Mouse (Mus musculus): Measurements from ENCODE around the gene Tex33. TPM values are rescaled to one million over a fixed set of nuclear protein-coding genes. Genes with fewer than 3 reads are reported as not detected.

Tex33 gene
- total and polyA plus RNA-seq, 3 experiments = 4.3 to 4.7 TPM; not detected in 1

GRCm38 (mm10) chr15:78382115-78382514 is 13.6 kb downstream of the Tex33 start:
- no peak for DNase-seq (ENCODE audit: low read depth, low spot score)
- H3K9ac ChIP-seq (ENCODE audit: control insufficient read depth, low read depth, low read length, poor library complexity, severe bottlenecking) = no peak overlapping the region
- H3K27ac ChIP-seq (ENCODE audit: control insufficient read depth, low read depth, low read length) = no peak overlapping the region
- H3K9me3 ChIP-seq (replicated peaks; ENCODE audit: insufficient read depth, low read length) = no peaks in the 10 kb centered on the region
- H3K4me3 ChIP-seq (ENCODE audit: control insufficient read depth in 1 of 2, insufficient read depth in 1 of 2, low read depth in 2 of 2, low read length in 2 of 2) = no peak overlapping the region
- H3K4me1 ChIP-seq (ENCODE audit: control insufficient read depth in 1 of 2, insufficient read depth in 2 of 2, low read length in 2 of 2) = peaks cover 0 to 23% of the 10 kb centered on the region in 2 experiments; a peak in 3 of 4 replicates
- no peaks in the 10 kb centered on the region; the same call in 1 of the 2 replicates for H3K79me2 ChIP-seq (ENCODE audit: control insufficient read depth, insufficient read depth, low read length, poor library complexity)
- peaks cover 0 to 3% of the 10 kb centered on the region in 2 experiments; a peak in 2 of 4 replicates for H3K36me3 ChIP-seq (ENCODE audit: control insufficient read depth in 1 of 2, insufficient read depth in 2 of 2, low read length in 2 of 2)
- TF ChIP-seq CHD1 (IDR thresholded peaks at IDR 0.05; ENCODE audit: low read depth, low read length) = no peak
- TF ChIP-seq RAD21 (IDR thresholded peaks at IDR 0.05; ENCODE audit: low read depth, low read length) = no peak
- H3K27me3 ChIP-seq (ENCODE audit: control insufficient read depth in 1 of 2, insufficient read depth in 2 of 2, low read length in 2 of 2) = no peaks in the 10 kb centered on the region

DNA sequence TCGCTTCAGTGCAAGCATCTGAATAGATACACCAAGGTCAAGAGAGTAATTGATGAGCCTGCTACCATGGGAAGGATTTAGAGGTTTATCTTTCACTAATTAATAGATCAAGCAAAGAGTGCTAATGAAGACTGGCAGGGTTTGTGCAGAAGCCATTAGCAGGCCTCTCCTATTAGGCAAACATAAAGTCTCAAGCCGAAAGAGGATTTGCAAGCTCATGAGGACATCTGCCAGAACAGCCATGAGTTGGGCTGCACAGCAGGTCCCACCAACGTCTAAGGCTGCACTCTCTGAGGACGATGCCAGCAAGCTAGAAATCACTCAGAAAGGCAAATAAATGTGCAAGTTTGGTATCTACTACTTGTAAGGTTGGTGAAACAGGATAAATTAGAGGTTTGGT is 15.0 kb downstream of the Tex33 start:
- no peak overlapping the region for H3K4me3 ChIP-seq (ENCODE audit: control insufficient read depth in 1 of 2, insufficient read depth in 1 of 2, low read depth in 2 of 2, low read length in 2 of 2)
- H3K79me2 ChIP-seq (ENCODE audit: control insufficient read depth, insufficient read depth, low read length, poor library complexity) = no peaks in the 10 kb centered on the region; the same call in 1 of the 2 replicates
- peaks cover 0 to 30% of the 10 kb centered on the region in 2 experiments; a peak in 3 of 4 replicates for H3K4me1 ChIP-seq (ENCODE audit: control insufficient read depth in 1 of 2, insufficient read depth in 2 of 2, low read length in 2 of 2)
- H3K9ac ChIP-seq (ENCODE audit: control insufficient read depth, low read depth, low read length, poor library complexity, severe bottlenecking) = no peak overlapping the region
- peaks cover 0 to 6% of the 10 kb centered on the region in 2 experiments; a peak in 2 of 4 replicates for H3K36me3 ChIP-seq (ENCODE audit: control insufficient read depth in 1 of 2, insufficient read depth in 2 of 2, low read length in 2 of 2)
- no peaks in the 10 kb centered on the region for H3K9me3 ChIP-seq (replicated peaks; ENCODE audit: insufficient read depth, low read length)
- no peak overlapping the region for H3K27ac ChIP-seq (ENCODE audit: control insufficient read depth, low read depth, low read length)
- no peak for DNase-seq (ENCODE audit: low read depth, low spot score)
- no peaks in the 10 kb centered on the region for H3K27me3 ChIP-seq (ENCODE audit: control insufficient read depth in 1 of 2, insufficient read depth in 2 of 2, low read length in 2 of 2)
- TF ChIP-seq POLR2AphosphoS2 (IDR thresholded peaks at IDR 0.05; ENCODE audit: low read length) (no peak), MAZ (IDR thresholded peaks at IDR 0.05; ENCODE audit: low read depth, low read length) (no peak), POLR2A (IDR thresholded peaks at IDR 0.05; ENCODE audit: control insufficient read depth in 1 of 2, insufficient read depth in 1 of 2, low read depth in 1 of 2, low read length in 2 of 2, poor library complexity in 1 of 2) (no peak), USF2 (IDR thresholded peaks at IDR 0.05; ENCODE audit: borderline replicate concordance in 1 of 2, insufficient read depth in 1 of 2, low read depth in 1 of 2, low read length in 2 of 2) (no peak), RAD21 (IDR thresholded peaks at IDR 0.05; ENCODE audit: low read depth, low read length) (no peak), POLR2AphosphoS5 (IDR thresholded peaks at IDR 0.05; ENCODE audit: borderline replicate concordance, low read depth, low read length) (no peak), NELFE (IDR thresholded peaks at IDR 0.05; ENCODE audit: low read depth, low read length) (no peak), BHLHE40 (IDR thresholded peaks at IDR 0.05; ENCODE audit: borderline replicate concordance, low read depth, low read length) (no peak), NRF1 (IDR thresholded peaks at IDR 0.05; ENCODE audit: insufficient read depth, low read depth, low read length, poor library complexity, severe bottlenecking) (no peak)

GRCm38 (mm10) chr15:78380208-78380607 is 15.5 kb downstream of the Tex33 start:
- Histone ChIP-seq H3K9me3 (replicated peaks; ENCODE audit: insufficient read depth, low read length) (no peaks in the 10 kb centered on the region), H3K4me1 (ENCODE audit: control insufficient read depth in 1 of 2, insufficient read depth in 2 of 2, low read length in 2 of 2) (peaks cover 0 to 30% of the 10 kb centered on the region in 2 experiments; a peak in 3 of 4 replicates), H3K79me2 (ENCODE audit: control insufficient read depth, insufficient read depth, low read length, poor library complexity) (no peaks in the 10 kb centered on the region; the same call in 1 of the 2 replicates), H3K27ac (ENCODE audit: control insufficient read depth, low read depth, low read length) (no peak overlapping the region), H3K36me3 (ENCODE audit: control insufficient read depth in 1 of 2, insufficient read depth in 2 of 2, low read length in 2 of 2) (peaks cover 0 to 6% of the 10 kb centered on the region in 2 experiments; a peak in 2 of 4 replicates), H3K4me3 (ENCODE audit: control insufficient read depth in 1 of 2, insufficient read depth in 1 of 2, low read depth in 2 of 2, low read length in 2 of 2) (no peak overlapping the region), H3K9ac (ENCODE audit: control insufficient read depth, low read depth, low read length, poor library complexity, severe bottlenecking) (no peak overlapping the region), H3K27me3 (ENCODE audit: control insufficient read depth in 1 of 2, insufficient read depth in 2 of 2, low read length in 2 of 2) (no peaks in the 10 kb centered on the region)
- TF ChIP-seq UBTF (IDR thresholded peaks at IDR 0.05; ENCODE audit: borderline replicate concordance, insufficient read depth, low read depth, low read length) (no peak), POLR2A (IDR thresholded peaks at IDR 0.05; ENCODE audit: control insufficient read depth in 1 of 2, insufficient read depth in 1 of 2, low read depth in 1 of 2, low read length in 2 of 2, poor library complexity in 1 of 2) (no peak), ZNF384 (IDR thresholded peaks at IDR 0.05; ENCODE audit: low read depth, low read length) (no peak), SMC3 (IDR thresholded peaks at IDR 0.05; ENCODE audit: low read depth, low read length) (no peak), TBP (IDR thresholded peaks at IDR 0.05; ENCODE audit: low read depth, low read length) (no peak), ZC3H11A (IDR thresholded peaks at IDR 0.05; ENCODE audit: low read depth, low read length) (no peak), CTCF (IDR thresholded peaks at IDR 0.05 in 2 of 3, conservative IDR thresholded peaks at IDR 0.05 in 1 of 3; ENCODE audit: control insufficient read depth in 1 of 3, insufficient read depth in 1 of 3, low read depth in 2 of 3, low read length in 3 of 3, poor library complexity in 1 of 3, severe bottlenecking in 1 of 3) (no peak), SIN3A (IDR thresholded peaks at IDR 0.05; ENCODE audit: low read length) (no peak), USF1 (IDR thresholded peaks at IDR 0.05; ENCODE audit: low read depth, low read length) (no peak)
- DNase-seq (ENCODE audit: low read depth, low spot score) = no peak

All from MEL (cell line).